Mouse (Mus musculus): ENCODE measurements at regions not wholly inside any gene's neighbourhood (a gene's known extent, or its start where the extent isn't known, plus 50 kb on each side); places are given as distances from the start of the nearest gene placed in this dataset.

DNA sequence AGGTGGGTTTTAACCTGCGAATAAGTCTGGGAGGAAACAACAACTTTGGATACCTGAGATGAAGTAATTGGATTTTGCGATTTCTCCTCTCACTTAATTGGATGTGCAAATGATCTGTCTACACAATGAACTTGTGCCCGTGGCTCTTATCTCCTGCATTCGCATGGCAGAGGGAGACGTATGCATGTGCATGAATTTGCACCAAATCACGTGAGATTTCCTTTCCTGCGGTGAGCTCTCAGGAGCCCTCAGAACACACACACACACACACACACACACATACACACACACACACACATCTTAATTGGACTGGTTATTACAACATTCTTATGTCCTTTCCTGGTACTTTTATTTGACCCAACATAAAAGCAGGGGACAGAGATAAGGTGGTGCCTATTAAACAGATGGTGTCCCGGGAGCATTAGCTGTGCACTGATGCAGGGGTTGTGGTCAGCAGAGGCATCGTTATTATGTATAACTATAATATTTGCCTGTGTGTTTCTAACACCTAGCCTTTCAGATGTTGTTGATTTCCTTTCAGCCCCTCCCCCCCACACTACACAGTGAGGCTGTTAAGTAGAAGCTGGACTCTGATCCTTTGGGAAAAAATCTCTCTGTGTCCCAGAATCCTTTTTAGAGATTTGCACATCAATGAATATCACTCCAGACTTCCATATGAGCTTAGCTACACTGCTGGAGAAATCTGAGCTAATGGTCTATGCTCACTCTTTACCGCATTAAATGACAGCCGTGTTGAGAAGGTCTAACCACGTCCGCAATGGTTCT is 166.3 kb downstream of the Arrdc4 start:
- TF ChIP-seq CTCF (conservative IDR thresholded peaks at IDR 0.05; ENCODE audit: insufficient read depth, insufficient read length, low read depth, low read length) (no peak), POLR2A (IDR thresholded peaks at IDR 0.05; ENCODE audit: low read depth, low read length) (no peak)
